Mouse (Mus musculus) lung, postnatal 0 days (tissue): ENCODE data around the gene Ms4a18.

Source experiments
- CTCF ChIP-seq: IDR thresholded peaks from 2 replicates; pipeline ENCODE4 v1.5.1; 2016; ENCODE audit warnings: antibody characterized with exemption, mild to moderate bottlenecking
- EP300 ChIP-seq: IDR thresholded peaks from 2 replicates; pipeline ENCODE4 v1.6.1; 2016; ENCODE audit warnings: antibody characterized with exemption, mild to moderate bottlenecking, control low read depth

DNA sequence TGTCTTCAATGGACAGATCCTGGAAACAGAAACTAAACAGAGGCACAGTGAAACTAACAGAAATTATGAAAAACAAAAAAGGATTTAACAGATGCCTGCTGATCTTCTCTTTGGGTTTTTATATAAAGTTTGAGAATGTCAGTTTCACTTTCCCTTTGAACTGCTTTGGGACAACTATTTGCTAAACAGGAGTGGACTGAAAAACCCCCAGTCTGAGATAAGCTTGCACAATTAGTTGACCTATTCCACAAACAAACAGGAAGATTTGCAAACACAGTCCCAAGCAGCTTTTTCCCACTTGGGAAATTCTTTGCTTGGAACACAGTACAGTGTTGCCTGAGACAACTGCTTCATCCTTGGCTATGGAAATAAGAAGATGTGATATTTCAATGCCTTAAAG is 19.7 kb upstream of the Ms4a18 start:
- TF ChIP-seq CTCF = no peak
- no peak for TF ChIP-seq EP300
